30 mouse cellular contexts compared by ENCODE assay signal in genomic region chr11:118679736-118680410, GRCm38 (mm10).
DNase-seq lines count a peak whose midpoint lies in the region; ATAC-seq and TF ChIP-seq lines count a peak whose summit lies in the region.
"Had no signal": no experiment of that assay in that cellular context is flagged by ENCODE, and none has a peak within 500 bp of the region (broad histone marks: within the 10 kb centered on the region; RNA-seq: fewer than 3 reads in every experiment).

No protein-coding gene starts in this region.

- no peak for TF ChIP-seq POLR2A in brain, embryonic 14.5 days (IDR thresholded peaks at IDR 0.05; ENCODE audit: borderline replicate concordance, extremely low read depth, insufficient read depth, insufficient read length, poor library complexity, severe bottlenecking)

- intact Hi-C loops in heart, postnatal 14 days (cut with DNase I) = no loop called here

- no peak overlapping the region for H3K4me3 ChIP-seq in hindbrain, embryonic 15.5 days
- no peak overlapping the region for H3K4me3 ChIP-seq in hindbrain, embryonic 14.5 days (replicated peaks; ENCODE audit: low read length)
- H3K4me3 ChIP-seq in limb, embryonic 13.5 days = no peak overlapping the region
- H3K4me3 ChIP-seq in midbrain, embryonic 16.5 days (ENCODE audit: low read depth, low read length) = no peak overlapping the region
- H3K4me3 ChIP-seq: embryonic facial prominence, embryonic 12.5 days; heart, embryonic 10.5 days; heart, embryonic 15.5 days; left cerebral cortex, adult 2 months; neural tube, embryonic 12.5 days had no signal

- no peak for ATAC-seq in hindbrain, embryonic 15.5 days (ENCODE audit: low FRiP score, low read depth)
- ATAC-seq in hindbrain, embryonic 14.5 days (ENCODE audit: low FRiP score) = no peak
- no peak for ATAC-seq in limb, embryonic 13.5 days (ENCODE audit: low FRiP score, low read depth)
- ATAC-seq in midbrain, embryonic 16.5 days = no peak
- ATAC-seq: forebrain, embryonic 16.5 days; intestine, postnatal 0 days; Patski had no signal

- no peak overlapping the region for H3K4me2 ChIP-seq in hindbrain, embryonic 15.5 days
- no peak overlapping the region for H3K4me2 ChIP-seq in hindbrain, embryonic 14.5 days (replicated peaks)
- H3K4me2 ChIP-seq in limb, embryonic 13.5 days (replicated peaks) = peak overlapping the region; percentile 21; the same call in 1 of the 2 replicates
- H3K4me2 ChIP-seq in midbrain, embryonic 16.5 days (ENCODE audit: low read length) = no peak overlapping the region
- H3K4me2 ChIP-seq: embryonic facial prominence, embryonic 12.5 days; heart, embryonic 15.5 days; neural tube, embryonic 12.5 days had no signal

- H3K36me3 ChIP-seq in hindbrain, embryonic 15.5 days = no peaks in the 10 kb centered on the region
- no peaks in the 10 kb centered on the region for H3K36me3 ChIP-seq in hindbrain, embryonic 14.5 days (replicated peaks; ENCODE audit: control insufficient read depth, insufficient read depth)
- no peaks in the 10 kb centered on the region for H3K36me3 ChIP-seq in limb, embryonic 13.5 days
- no peaks in the 10 kb centered on the region for H3K36me3 ChIP-seq in midbrain, embryonic 16.5 days (ENCODE audit: control insufficient read depth, insufficient read depth, low read length)
- H3K36me3 ChIP-seq: embryonic facial prominence, embryonic 12.5 days; heart, embryonic 10.5 days; heart, embryonic 15.5 days; neural tube, embryonic 12.5 days had no signal

- WGBS in hindbrain, embryonic 15.5 days = 66% methylated on average over 24 of the region's 24 CpGs
- WGBS in hindbrain, embryonic 14.5 days = 66% methylated on average over 24 of the region's 24 CpGs
- 57% methylated on average over 24 of the region's 24 CpGs for WGBS in limb, embryonic 13.5 days
- WGBS in midbrain, embryonic 16.5 days = 45% methylated on average over 24 of the region's 24 CpGs

- no peak for DNase-seq in hindbrain, embryonic 14.5 days (ENCODE audit: low spot score)
- DNase-seq in brain, embryonic 14.5 days (ENCODE audit: low read depth) = peak; percentile 61
- no peak for DNase-seq in heart, postnatal 14 days
- no peak for DNase-seq in kidney, postnatal 36 days
- no peak for DNase-seq in heart, adult 8-10 months (ENCODE audit: low spot score)
- DNase-seq: adrenal gland, postnatal 10 days; embryo, embryonic 11 days; gastrocnemius, postnatal 10 days; heart, postnatal 4 days; kidney, adult 9 months; kidney, postnatal 14 days; liver; lung, adult 2 months; lung, postnatal 10 days; right cerebral cortex, postnatal 4 days; thymus, adult 2 months; thymus, postnatal 36 days had no signal

- no peak overlapping the region for H3K9ac ChIP-seq in hindbrain, embryonic 15.5 days
- H3K9ac ChIP-seq in hindbrain, embryonic 14.5 days = no peak overlapping the region
- no peak overlapping the region for H3K9ac ChIP-seq in limb, embryonic 13.5 days
- no peak overlapping the region for H3K9ac ChIP-seq in midbrain, embryonic 16.5 days (ENCODE audit: low read depth, low read length)
- H3K9ac ChIP-seq: embryonic facial prominence, embryonic 12.5 days; heart, embryonic 15.5 days; liver, embryonic 14.5 days; neural tube, embryonic 12.5 days had no signal

- peaks cover 51% of the 10 kb centered on the region for H3K4me1 ChIP-seq in hindbrain, embryonic 15.5 days (replicated peaks)
- H3K4me1 ChIP-seq in hindbrain, embryonic 14.5 days (replicated peaks; ENCODE audit: control insufficient read depth, insufficient read depth, low read length) = peaks cover 50% of the 10 kb centered on the region
- H3K4me1 ChIP-seq in limb, embryonic 13.5 days = peaks cover 20% of the 10 kb centered on the region
- H3K4me1 ChIP-seq in midbrain, embryonic 16.5 days (ENCODE audit: control insufficient read depth, insufficient read depth, low read length) = peaks cover 32% of the 10 kb centered on the region
- H3K4me1 ChIP-seq: embryonic facial prominence, embryonic 12.5 days; heart, embryonic 10.5 days; heart, embryonic 15.5 days had no signal

- H3K27ac ChIP-seq in hindbrain, embryonic 15.5 days (replicated peaks) = peak overlapping the region; percentile 16
- no peak overlapping the region; the same call in 1 of the 2 replicates for H3K27ac ChIP-seq in hindbrain, embryonic 14.5 days
- H3K27ac ChIP-seq in limb, embryonic 13.5 days = no peak overlapping the region
- peak overlapping the region; percentile 5; the same call in 1 of the 2 replicates for H3K27ac ChIP-seq in midbrain, embryonic 16.5 days (ENCODE audit: low read length)
- H3K27ac ChIP-seq: embryonic facial prominence, embryonic 12.5 days; heart, embryonic 10.5 days; heart, embryonic 15.5 days; left cerebral cortex, adult 2 months; liver, embryonic 14.5 days; macrophage; neural tube, embryonic 12.5 days had no signal

- no peak for TF ChIP-seq CTCF in brain, embryonic 14.5 days (IDR thresholded peaks at IDR 0.05; ENCODE audit: borderline replicate concordance, extremely low read depth, insufficient read depth, insufficient read length)

- no peaks in the 10 kb centered on the region for H3K27me3 ChIP-seq in hindbrain, embryonic 15.5 days
- H3K27me3 ChIP-seq in hindbrain, embryonic 14.5 days (ENCODE audit: control insufficient read depth, insufficient read depth, low read length) = no peaks in the 10 kb centered on the region
- H3K27me3 ChIP-seq in limb, embryonic 13.5 days = peaks cover 73% of the 10 kb centered on the region
- H3K27me3 ChIP-seq in midbrain, embryonic 16.5 days (ENCODE audit: control insufficient read depth, insufficient read depth, low read depth, low read length) = no peaks in the 10 kb centered on the region
- H3K27me3 ChIP-seq: neural tube, embryonic 12.5 days had no signal

- no peaks in the 10 kb centered on the region for H3K9me3 ChIP-seq in hindbrain, embryonic 15.5 days
- H3K9me3 ChIP-seq in hindbrain, embryonic 14.5 days (ENCODE audit: control insufficient read depth, low read length) = no peaks in the 10 kb centered on the region
- no peaks in the 10 kb centered on the region for H3K9me3 ChIP-seq in limb, embryonic 13.5 days
- H3K9me3 ChIP-seq in midbrain, embryonic 16.5 days (replicated peaks; ENCODE audit: control insufficient read depth, low read length, poor library complexity, severe bottlenecking) = no peaks in the 10 kb centered on the region
- H3K9me3 ChIP-seq: embryonic facial prominence, embryonic 12.5 days; heart, embryonic 10.5 days; heart, embryonic 15.5 days; neural tube, embryonic 12.5 days had no signal

Comparison
In these comparisons a context has a peak if more than half of its experiments do, and no peak if none do; other contexts are left out.
1. H3K27ac ChIP-seq: peak in hindbrain, embryonic 15.5 days (single experiment) and midbrain, embryonic 16.5 days (single experiment); none in hindbrain, embryonic 14.5 days (single experiment) and limb, embryonic 13.5 days (single experiment).